Mouse (Mus musculus) heart, postnatal 14 days (tissue): ENCODE measurements around the gene Efcab7. TPM values are rescaled to one million over a fixed set of nuclear protein-coding genes. Genes with fewer than 3 reads are reported as not detected.

Source experiments
- DNase-seq, 2 experiments: peaks; one replicate each; pipeline ENCODE4 v3.0.0; 2021 to 2022
- intact Hi-C: fragments of 180-260 bp; cut with DNase I; formaldehyde crosslinking; loops from one replicate; pipeline ENCODE4 v1.15.1; 2025
- total RNA-seq, 2 experiments: library from RNA; stranded (reverse); gene quantifications; 2 replicates each; pipeline ENCODE4 v1.2.3; 2021

Efcab7 gene
- total RNA-seq, 2 experiments from 2014 or later = 1.1 to 4.1 TPM

GRCm38 (mm10) chr4:99941655-99942414 lies 112.8 kb downstream of the Efcab7 start:
- peak; percentile 44 to 52 for DNase-seq
- intact Hi-C loops = loop anchor here (5.0 to 10.0 kb wide), 2 partner anchors 153 to 465 kb away; partner anchors contain the start of gene Ror1

GRCm38 (mm10) chr4:99944606-99945005 lies 115.6 kb downstream of the Efcab7 start:
- intact Hi-C loops = loop anchor here (5.0 to 10.0 kb wide), 3 partner anchors 150 to 593 kb away; partner anchors contain the start of gene Ror1
- DNase-seq = no peak

- DNase-seq = no peak
- intact Hi-C loops = loop anchor here (5.0 to 10.0 kb wide), 2 partner anchors 150 to 592 kb away; partner anchors contain the start of gene Ror1
These were observed 116.0 kb downstream of the Efcab7 start for GRCm38 (mm10) chr4:99945011-99945410.

- intact Hi-C loops = loop anchor here (5.0 to 10.0 kb wide), 2 partner anchors 148 to 591 kb away; partner anchors contain the start of gene Ror1
- DNase-seq = no peak
These were observed 117.5 kb downstream of the Efcab7 start for GRCm38 (mm10) chr4:99946516-99946915.

- no peak for DNase-seq
- intact Hi-C loops = loop anchor here (5.0 to 10.0 kb wide), 2 partner anchors 148 to 590 kb away; partner anchors contain the start of gene Ror1
These were observed 118.2 kb downstream of the Efcab7 start for GRCm38 (mm10) chr4:99947192-99947591.

GRCm38 (mm10) chr4:99947896-99948295 lies 118.9 kb downstream of the Efcab7 start:
- intact Hi-C loops = loop anchor here (5.0 to 10.0 kb wide), 2 partner anchors 147 to 589 kb away; partner anchors contain the start of gene Ror1
- no peak for DNase-seq

GRCm38 (mm10) chr4:99953904-99954303 lies 124.9 kb downstream of the Efcab7 start:
- intact Hi-C loops = no loop called here
- no peak for DNase-seq

GRCm38 (mm10) chr4:99955396-99955795 lies 126.4 kb downstream of the Efcab7 start:
- no peak for DNase-seq
- intact Hi-C loops = no loop called here

- DNase-seq = no peak
- intact Hi-C loops = no loop called here
These were observed 128.2 kb downstream of the Efcab7 start for GRCm38 (mm10) chr4:99957186-99957585.

GRCm38 (mm10) chr4:99958084-99958815 lies 129.3 kb downstream of the Efcab7 start:
- intact Hi-C loops = no loop called here
- no peak for DNase-seq

GRCm38 (mm10) chr4:99959308-99959707 lies 130.3 kb downstream of the Efcab7 start:
- DNase-seq = no peak
- intact Hi-C loops = no loop called here

Other genes starting within 250 kb of the Efcab7 start
- 1 to 10 TPM in 1 of 2 experiments, under 1 TPM in 1; 0.90 to 1.1 TPM for gene Foxd3, start 172.9 kb upstream of the Efcab7 start, total RNA-seq
- 1 to 10 TPM; 5.6 to 9.3 TPM for gene Alg6, start 113.5 kb upstream of the Efcab7 start, total RNA-seq
- 100 to 1,000 TPM; 226 to 234 TPM for gene Pgm1, start 100.2 kb downstream of the Efcab7 start, total RNA-seq
- 1 to 10 TPM; 4.5 to 6.4 TPM for gene Itgb3bp, start 100.6 kb downstream of the Efcab7 start, total RNA-seq